Mouse (Mus musculus): ENCODE measurements around the gene Idh1. TPM values are rescaled to one million over a fixed set of nuclear protein-coding genes. Genes with fewer than 3 reads are reported as not detected.
"Not testable (repeated sequence)": the region's sequence is repeated elsewhere in the genome, so short reads cannot be mapped to it uniquely, and the experiment has no call there.

The Idh1 gene
- 117 and 122 TPM in 2 replicates for polyA plus RNA-seq (2015; fragmentation: Nextera tagmentation; extraction: Ambion mirVana)

DNA sequence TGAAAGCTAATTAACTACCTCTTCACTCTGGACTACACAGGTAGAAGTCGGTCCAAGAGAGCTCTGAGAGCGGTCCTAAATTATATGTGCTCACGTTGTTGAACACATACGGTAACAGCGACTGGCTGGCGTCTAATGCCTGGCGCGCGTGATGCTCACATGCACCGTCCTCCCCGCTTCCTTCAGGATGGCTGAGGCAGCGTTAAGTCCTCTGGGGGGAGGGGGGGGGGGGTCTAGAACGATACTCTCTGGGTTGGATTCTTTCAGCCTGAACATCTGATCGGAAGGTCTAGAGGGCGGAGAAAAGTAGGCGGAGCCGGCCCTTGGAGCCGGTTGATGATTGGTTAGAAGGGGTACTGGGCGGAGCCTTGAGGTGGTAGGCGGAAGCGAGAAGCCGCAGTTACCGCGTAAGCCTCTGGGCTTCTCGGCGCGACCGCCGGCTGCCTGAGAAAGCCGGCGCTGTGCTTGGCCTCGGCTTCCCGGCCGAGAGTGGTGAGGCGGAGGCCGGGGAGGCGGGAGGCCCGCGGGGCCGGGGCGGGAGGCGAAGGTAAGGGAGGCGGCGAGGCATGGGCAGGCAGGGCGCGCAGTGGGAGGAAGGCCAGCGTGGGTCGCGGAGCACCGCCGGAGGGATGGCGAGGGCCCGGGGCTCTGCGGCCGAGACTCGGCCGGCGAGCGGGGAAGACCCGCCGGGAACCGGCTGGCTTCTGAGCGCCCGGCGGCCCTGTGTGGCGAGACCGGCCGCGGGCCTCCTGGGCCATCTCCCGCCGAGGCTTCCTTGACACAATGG is at the start of gene Idh1, which contains the start of gene Pikfyve:
Gene Idh1 (minus strand): TSS at position 214 of the 787 bp plus-strand sequence.
Gene Pikfyve (plus strand): TSS at position 397 of the 787 bp plus-strand sequence.
- no peaks in the 10 kb centered on the region for H3K9me3 ChIP-seq
- peaks cover 6% of the 10 kb centered on the region; the same call in 1 of the 2 replicates for H3K4me1 ChIP-seq
- peak within 1 kb of the TSS; percentile 64 for H3K4me2 ChIP-seq
- H3K36me3 ChIP-seq = no peaks in the 10 kb centered on the region
- peak within 1 kb of the TSS; percentile 81 for H3K4me3 ChIP-seq
- H3K27ac ChIP-seq = peak within 1 kb of the TSS; percentile 85
- H3K27me3 ChIP-seq = no peaks in the 10 kb centered on the region
- peak; percentile 99 for ATAC-seq (ENCODE audit: insufficient number of reproducible peaks, low FRiP score, low TSS enrichment, low read depth)
- 1% methylated on average over 67 of the region's 71 CpGs for WGBS
- H3K9ac ChIP-seq = peak within 1 kb of the TSS; percentile 77

- ATAC-seq (ENCODE audit: insufficient number of reproducible peaks, low FRiP score, low TSS enrichment, low read depth) = no peak
- Histone ChIP-seq H3K9me3 (no peaks in the 10 kb centered on the region), H3K27ac (no peak overlapping the region), H3K9ac (no peak overlapping the region), H3K4me2 (no peak overlapping the region), H3K27me3 (no peaks in the 10 kb centered on the region), H3K36me3 (peaks cover 22% of the 10 kb centered on the region), H3K4me1 (no peaks in the 10 kb centered on the region), H3K4me3 (no peak overlapping the region)
- 53% methylated on average over 1 of the region's 1 CpGs for WGBS
Observed at GRCm38 (mm10) chr1:65230566-65230965, 44.3 kb upstream of the Idh1 start.

- 87% methylated on average over 3 of the region's 3 CpGs for whole genome bisulfite sequencing
Observed at GRCm38 (mm10) chr1:65229768-65230167, 43.5 kb upstream of the Idh1 start.

GRCm38 (mm10) chr1:65227681-65228080 is 41.4 kb upstream of the Idh1 start:
- H3K9me3 ChIP-seq = no peaks in the 10 kb centered on the region
- H3K4me3 ChIP-seq = no peak overlapping the region
- H3K4me2 ChIP-seq = no peak overlapping the region
- H3K9ac ChIP-seq = no peak overlapping the region
- H3K36me3 ChIP-seq = peaks cover 20% of the 10 kb centered on the region
- WGBS = 88% methylated on average over 2 of the region's 2 CpGs
- no peak overlapping the region for H3K27ac ChIP-seq
- no peaks in the 10 kb centered on the region for H3K4me1 ChIP-seq
- no peaks in the 10 kb centered on the region for H3K27me3 ChIP-seq
- no peak for ATAC-seq (ENCODE audit: insufficient number of reproducible peaks, low FRiP score, low TSS enrichment, low read depth)

More at GRCm38 (mm10) chr1:65229768-65230167, 43.5 kb upstream of the Idh1 start:
- peaks cover 14% of the 10 kb centered on the region for H3K36me3 ChIP-seq
- not testable (repeated sequence) for H3K27me3 ChIP-seq; H3K4me1 ChIP-seq; ATAC-seq (ENCODE audit: insufficient number of reproducible peaks, low FRiP score, low TSS enrichment, low read depth); H3K4me3 ChIP-seq; H3K27ac ChIP-seq; H3K9ac ChIP-seq; H3K4me2 ChIP-seq; H3K9me3 ChIP-seq

GRCm38 (mm10) chr1:65223654-65224053 is 37.4 kb upstream of the Idh1 start:
- no peaks in the 10 kb centered on the region for H3K4me1 ChIP-seq
- no peak overlapping the region for H3K27ac ChIP-seq
- ATAC-seq (ENCODE audit: insufficient number of reproducible peaks, low FRiP score, low TSS enrichment, low read depth) = no peak
- no peak overlapping the region for H3K9ac ChIP-seq
- H3K27me3 ChIP-seq = no peaks in the 10 kb centered on the region
- 91% methylated on average over 2 of the region's 2 CpGs for WGBS
- H3K36me3 ChIP-seq = peaks cover 35% of the 10 kb centered on the region
- H3K4me3 ChIP-seq = no peak overlapping the region
- no peak overlapping the region for H3K4me2 ChIP-seq
- H3K9me3 ChIP-seq = no peaks in the 10 kb centered on the region

DNA sequence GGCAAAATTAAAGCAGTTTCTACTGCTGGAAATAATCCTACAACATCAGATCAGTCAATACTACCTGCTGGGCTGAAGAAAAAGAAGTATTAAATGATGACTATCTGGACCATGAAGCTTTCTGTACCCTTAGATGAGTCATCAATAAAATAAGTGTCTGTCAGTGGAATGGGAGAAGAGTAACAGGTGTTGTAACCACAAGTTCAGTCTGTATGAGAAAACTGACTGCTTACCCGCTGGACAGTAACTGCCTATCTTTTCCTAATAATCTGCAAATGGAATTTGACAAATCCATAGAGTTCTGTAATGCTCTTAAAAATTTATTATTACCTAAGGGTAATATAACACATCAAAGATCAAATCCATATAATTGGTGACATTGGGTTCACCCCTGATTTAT is 31.7 kb upstream of the Idh1 start:
- no peak for ATAC-seq (ENCODE audit: insufficient number of reproducible peaks, low FRiP score, low TSS enrichment, low read depth)
- H3K4me3 ChIP-seq = no peak overlapping the region
- no peaks in the 10 kb centered on the region for H3K9me3 ChIP-seq
- no peak overlapping the region for H3K4me2 ChIP-seq
- no peak overlapping the region for H3K27ac ChIP-seq
- H3K27me3 ChIP-seq = no peaks in the 10 kb centered on the region
- peaks cover 23% of the 10 kb centered on the region for H3K36me3 ChIP-seq
- 85% methylated on average over 1 of the region's 1 CpGs for WGBS
- H3K4me1 ChIP-seq = no peaks in the 10 kb centered on the region
- H3K9ac ChIP-seq = no peak overlapping the region

DNA sequence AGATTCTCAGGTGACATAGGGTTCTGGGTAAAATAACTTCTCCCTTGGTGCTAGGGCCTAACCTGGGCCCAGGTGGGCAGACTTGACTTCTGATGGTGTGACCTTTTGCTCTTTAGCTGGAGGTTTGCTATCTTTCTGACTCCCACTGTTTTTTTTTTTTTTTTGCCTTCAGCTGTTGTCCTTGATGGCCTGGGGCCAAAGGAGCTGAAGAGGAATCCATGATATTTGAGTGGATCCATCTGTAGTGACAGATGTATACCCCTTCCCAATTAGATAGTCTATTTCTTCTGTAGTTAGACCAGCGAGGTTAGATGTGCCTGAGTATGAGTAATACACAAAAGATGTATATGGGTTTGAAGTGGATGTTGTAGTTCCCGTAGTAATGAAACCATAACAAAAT is 31.3 kb upstream of the Idh1 start:
- H3K9me3 ChIP-seq = no peaks in the 10 kb centered on the region
- no peaks in the 10 kb centered on the region for H3K4me1 ChIP-seq
- no peak overlapping the region for H3K27ac ChIP-seq
- no peak overlapping the region for H3K4me3 ChIP-seq
- no peaks in the 10 kb centered on the region for H3K27me3 ChIP-seq
- WGBS = 82% methylated on average over 2 of the region's 2 CpGs
- H3K9ac ChIP-seq = no peak overlapping the region
- H3K4me2 ChIP-seq = no peak overlapping the region
- ATAC-seq (ENCODE audit: insufficient number of reproducible peaks, low FRiP score, low TSS enrichment, low read depth) = no peak
- H3K36me3 ChIP-seq = peaks cover 26% of the 10 kb centered on the region

- H3K9ac ChIP-seq = no peak overlapping the region
- no peak for ATAC-seq (ENCODE audit: insufficient number of reproducible peaks, low FRiP score, low TSS enrichment, low read depth)
- H3K4me3 ChIP-seq = no peak overlapping the region
- H3K4me2 ChIP-seq = no peak overlapping the region
- no peaks in the 10 kb centered on the region for H3K27me3 ChIP-seq
- no peak overlapping the region for H3K27ac ChIP-seq
- 89% methylated on average over 2 of the region's 2 CpGs for WGBS
- no peaks in the 10 kb centered on the region for H3K4me1 ChIP-seq
- 0 out of 2 replicates have a peak, but pooled peaks cover 6% of the 10 kb centered on the region for H3K9me3 ChIP-seq
- peaks cover 45% of the 10 kb centered on the region for H3K36me3 ChIP-seq
Observed at GRCm38 (mm10) chr1:65213214-65213613, 26.9 kb upstream of the Idh1 start.

DNA sequence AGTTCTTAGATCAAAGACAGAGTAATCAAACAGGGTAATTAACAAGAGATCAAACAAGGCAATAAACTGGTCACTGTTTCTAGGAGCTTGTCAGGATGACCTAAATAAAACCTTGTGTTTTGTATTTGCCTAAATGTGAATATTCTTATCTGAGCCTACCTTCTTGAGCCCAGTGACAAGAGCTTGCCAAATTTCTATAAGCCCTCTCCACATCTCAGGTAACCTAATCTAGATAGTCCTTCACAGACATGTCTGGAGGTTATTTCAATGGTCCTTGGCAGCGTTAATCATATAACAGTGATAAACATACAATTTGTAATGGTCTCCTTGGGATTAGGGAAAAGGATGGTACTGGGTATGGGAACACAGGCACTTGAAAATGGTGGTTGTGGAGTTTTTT is 18.0 kb upstream of the Idh1 start:
- Histone ChIP-seq H3K9ac (no peak overlapping the region), H3K4me3 (no peak overlapping the region), H3K9me3 (no peaks in the 10 kb centered on the region), H3K4me2 (no peak overlapping the region), H3K27ac (no peak overlapping the region), H3K27me3 (no peaks in the 10 kb centered on the region), H3K36me3 (peaks cover 47% of the 10 kb centered on the region), H3K4me1 (no peaks in the 10 kb centered on the region)
- no peak for ATAC-seq (ENCODE audit: insufficient number of reproducible peaks, low FRiP score, low TSS enrichment, low read depth)
- WGBS = 66% methylated on average over 1 of the region's 1 CpGs

DNA sequence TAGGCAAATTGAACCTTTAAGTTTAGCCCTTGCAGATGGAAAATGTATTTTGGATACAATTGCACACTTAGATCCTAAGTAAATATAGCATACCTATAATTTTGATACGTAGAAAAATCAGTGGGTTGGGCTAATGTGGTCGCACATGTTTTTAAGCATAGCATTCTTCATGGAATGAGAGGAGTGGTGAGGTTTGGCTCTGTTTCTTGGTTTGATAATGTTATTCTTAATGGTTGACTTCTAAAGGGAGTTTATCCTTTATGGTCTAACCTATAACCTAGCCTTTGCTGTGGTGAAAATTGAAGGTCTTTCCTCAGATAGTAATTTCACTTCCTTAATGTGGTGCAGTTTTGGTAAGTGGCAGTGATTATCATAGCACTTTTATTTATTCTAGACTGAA is 12.6 kb upstream of the Idh1 start:
- Histone ChIP-seq H3K36me3 (peaks cover 22% of the 10 kb centered on the region), H3K9me3 (no peaks in the 10 kb centered on the region), H3K27ac (no peak overlapping the region), H3K9ac (no peak overlapping the region), H3K4me2 (no peak overlapping the region), H3K4me3 (no peak overlapping the region), H3K4me1 (no peaks in the 10 kb centered on the region), H3K27me3 (no peaks in the 10 kb centered on the region)
- ATAC-seq (ENCODE audit: insufficient number of reproducible peaks, low FRiP score, low TSS enrichment, low read depth) = no peak
- WGBS = 91% methylated on average over 2 of the region's 2 CpGs

DNA sequence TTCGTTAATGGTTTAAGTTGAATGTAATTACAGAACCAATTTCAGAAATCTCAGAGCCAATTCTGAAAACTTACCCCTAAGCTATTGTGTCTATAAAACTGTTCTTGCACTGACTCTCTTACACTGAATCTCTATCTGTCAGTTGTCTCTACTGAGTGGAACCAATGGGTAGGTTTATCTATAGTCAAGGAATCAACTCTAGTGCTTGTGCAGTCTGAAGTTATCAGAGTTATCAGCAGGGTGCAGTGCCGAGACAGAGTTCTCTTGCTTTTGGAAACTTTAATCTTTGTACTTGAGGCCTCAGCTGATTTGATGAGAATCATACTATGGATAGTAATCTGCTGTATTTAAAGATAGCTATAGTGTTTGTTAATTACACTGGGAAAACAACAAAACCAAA is 12.1 kb upstream of the Idh1 start:
- no peaks in the 10 kb centered on the region for H3K27me3 ChIP-seq
- 89% methylated on average over 2 of the region's 2 CpGs for WGBS
- no peaks in the 10 kb centered on the region for H3K9me3 ChIP-seq
- no peak overlapping the region for H3K4me2 ChIP-seq
- no peak overlapping the region for H3K9ac ChIP-seq
- H3K4me1 ChIP-seq = no peaks in the 10 kb centered on the region
- ATAC-seq (ENCODE audit: insufficient number of reproducible peaks, low FRiP score, low TSS enrichment, low read depth) = no peak
- H3K36me3 ChIP-seq = peaks cover 24% of the 10 kb centered on the region
- H3K27ac ChIP-seq = no peak overlapping the region
- no peak overlapping the region for H3K4me3 ChIP-seq

DNA sequence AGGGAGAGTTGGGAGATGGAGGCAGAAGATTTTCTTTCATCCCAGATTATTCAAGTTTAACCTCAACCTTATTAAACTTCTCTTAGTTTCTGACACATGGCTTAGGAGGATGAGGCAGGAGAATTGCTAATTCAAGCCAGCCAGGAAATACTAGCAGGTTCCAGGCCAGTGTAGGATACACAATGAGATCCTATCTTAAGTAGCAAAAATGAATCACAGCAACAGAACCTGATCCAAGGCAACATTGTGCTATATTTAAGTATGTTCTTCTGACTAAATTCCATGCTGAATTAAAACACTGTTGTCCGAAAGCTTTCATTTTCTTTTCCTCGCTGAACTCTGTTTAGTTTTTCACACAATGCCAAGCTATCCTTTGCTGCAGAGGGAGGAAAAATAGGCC is 6.9 kb upstream of the Idh1 start:
- WGBS = 91% methylated on average over 2 of the region's 2 CpGs
- H3K4me1 ChIP-seq = no peaks in the 10 kb centered on the region
- H3K9me3 ChIP-seq = no peaks in the 10 kb centered on the region
- H3K36me3 ChIP-seq = peaks cover 37% of the 10 kb centered on the region
- no peak overlapping the region for H3K4me3 ChIP-seq
- no peaks in the 10 kb centered on the region for H3K27me3 ChIP-seq
- no peak for ATAC-seq (ENCODE audit: insufficient number of reproducible peaks, low FRiP score, low TSS enrichment, low read depth)
- H3K27ac ChIP-seq = no peak overlapping the region
- H3K9ac ChIP-seq = no peak overlapping the region
- H3K4me2 ChIP-seq = no peak overlapping the region
